Mouse (Mus musculus) embryonic facial prominence, embryonic 12.5 days (tissue): ENCODE measurements around the gene Zbtb2. TPM values are rescaled to one million over a fixed set of nuclear protein-coding genes. Genes with fewer than 3 reads are reported as not detected.

Source experiments
- ATAC-seq: fragments of 200-750 bp; cut with Nextera tagmentation; 2 replicates; pipeline ENCODE4 v1.8.0; 2017; ENCODE audit not compliant: insufficient number of reproducible peaks, insufficient read depth, low FRiP score, low TSS enrichment
- H3K27ac ChIP-seq: fragments of 300-500 bp; sonication (generic); 2 replicates; pipeline ENCODE4 v1.5.1; 2016; ENCODE audit warnings: mild to moderate bottlenecking
- H3K27me3 ChIP-seq: fragments of 300-500 bp; sonication (generic); 2 replicates; pipeline ENCODE4 v1.6.1; 2016; ENCODE audit warnings: mild to moderate bottlenecking, moderate library complexity
- H3K36me3 ChIP-seq: fragments of 300-500 bp; sonication (generic); 2 replicates; pipeline ENCODE4 v1.6.1; 2016; ENCODE audit warnings: mild to moderate bottlenecking
- H3K4me1 ChIP-seq: fragments of 300-500 bp; sonication (generic); 2 replicates; pipeline ENCODE4 v1.6.1; 2016
- H3K4me2 ChIP-seq: fragments of 300-500 bp; sonication (generic); replicated peaks from 2 replicates; pipeline ENCODE4 v1.6.1; 2016; ENCODE audit warnings: mild to moderate bottlenecking, moderate library complexity
- H3K4me3 ChIP-seq: fragments of 300-500 bp; sonication (generic); 2 replicates; pipeline ENCODE4 v1.5.1; 2016; ENCODE audit warnings: mild to moderate bottlenecking
- H3K9ac ChIP-seq: fragments of 300-500 bp; sonication (generic); 2 replicates; pipeline ENCODE4 v1.6.1; 2016; ENCODE audit warnings: mild to moderate bottlenecking, moderate library complexity
- H3K9me3 ChIP-seq: fragments of 300-500 bp; sonication (generic); 2 replicates; pipeline ENCODE4 v1.6.1; 2016; ENCODE audit warnings: mild to moderate bottlenecking, moderate library complexity
- WGBS: fragments of 180-500 bp; shearing (Covaris S2); methylation state at CpG from one replicate; pipeline ENCODE4 v1.1.7; 2016; 5-methylcytosine and 5-hydroxymethylcytosine counted together
- polyA plus RNA-seq: library from polyadenylated mRNA; unstranded; fragments of >200 nt; fragmentation: Nextera tagmentation; extraction: Ambion mirVana; gene quantifications from 2 replicates; pipeline ENCODE4 v1.2.1, GENCODE M21; 2016

The Zbtb2 gene
- polyA plus RNA-seq, 1 experiment from 2014 or later: 18.0 TPM

- H3K9me3 ChIP-seq: no peaks in the 10 kb centered on the region
- no peaks in the 10 kb centered on the region for H3K27me3 ChIP-seq
- no peak for ATAC-seq
- 83% methylated on average over 1 of the region's 1 CpGs for WGBS
- H3K27ac ChIP-seq: no peak overlapping the region
- no peak overlapping the region for H3K4me3 ChIP-seq
- peaks cover 8% of the 10 kb centered on the region; the same call in 1 of the 2 replicates for H3K4me1 ChIP-seq
- H3K9ac ChIP-seq: no peak overlapping the region
- no peak overlapping the region for H3K4me2 ChIP-seq
- no peaks in the 10 kb centered on the region for H3K36me3 ChIP-seq
Measured at GRCm38 (mm10) chr10:4327716-4328115, 60.2 kb downstream of the Zbtb2 start.

GRCm38 (mm10) chr10:4325562-4325961, 62.3 kb downstream of the Zbtb2 start:
- no peak overlapping the region for H3K4me2 ChIP-seq
- WGBS: 35% methylated on average over 5 of the region's 5 CpGs
- peak overlapping the region; percentile 41; the same call in 1 of the 2 replicates for H3K27ac ChIP-seq
- no peaks in the 10 kb centered on the region for H3K36me3 ChIP-seq
- H3K4me1 ChIP-seq: peaks cover 8% of the 10 kb centered on the region; the same call in 1 of the 2 replicates
- no peaks in the 10 kb centered on the region for H3K9me3 ChIP-seq
- no peak for ATAC-seq
- H3K27me3 ChIP-seq: no peaks in the 10 kb centered on the region
- no peak overlapping the region for H3K4me3 ChIP-seq
- H3K9ac ChIP-seq: no peak overlapping the region

- WGBS: 76% methylated on average over 8 of the region's 8 CpGs
- no peak overlapping the region for H3K4me2 ChIP-seq
- no peak overlapping the region for H3K4me3 ChIP-seq
- no peak overlapping the region for H3K9ac ChIP-seq
- no peaks in the 10 kb centered on the region for H3K27me3 ChIP-seq
- H3K4me1 ChIP-seq: peaks cover 8% of the 10 kb centered on the region; the same call in 1 of the 2 replicates
- no peaks in the 10 kb centered on the region for H3K9me3 ChIP-seq
- no peak overlapping the region for H3K27ac ChIP-seq
- ATAC-seq: no peak
- H3K36me3 ChIP-seq: no peaks in the 10 kb centered on the region
Measured at GRCm38 (mm10) chr10:4323885-4324284, 64.0 kb downstream of the Zbtb2 start.

Other genes with a start within 250 kb of the Zbtb2 start
- 34.5 and 37.5 TPM in 2 replicates for gene Akap12, start 121.7 kb downstream of the Zbtb2 start, polyA plus RNA-seq
- gene Rmnd1, start 44.3 kb upstream of the Zbtb2 start, polyA plus RNA-seq: 54.3 and 59.8 TPM in 2 replicates
- 22.8 and 23.5 TPM in 2 replicates for gene Armt1, start 44.4 kb upstream of the Zbtb2 start, polyA plus RNA-seq
- 0.15 and 0.27 TPM in 2 replicates for gene Ccdc170, start 94.4 kb upstream of the Zbtb2 start, polyA plus RNA-seq
- 0.09 and 0.10 TPM in 2 replicates for gene Esr1, start 223.5 kb upstream of the Zbtb2 start, polyA plus RNA-seq